Mouse (Mus musculus): ENCODE measurements around the gene Dtx2. TPM values are rescaled to one million over a fixed set of nuclear protein-coding genes. Genes with fewer than 3 reads are reported as not detected.

Dtx2 gene
- polyA plus RNA-seq, 1 experiment from 2014 or later, result 29.6 TPM

DNA sequence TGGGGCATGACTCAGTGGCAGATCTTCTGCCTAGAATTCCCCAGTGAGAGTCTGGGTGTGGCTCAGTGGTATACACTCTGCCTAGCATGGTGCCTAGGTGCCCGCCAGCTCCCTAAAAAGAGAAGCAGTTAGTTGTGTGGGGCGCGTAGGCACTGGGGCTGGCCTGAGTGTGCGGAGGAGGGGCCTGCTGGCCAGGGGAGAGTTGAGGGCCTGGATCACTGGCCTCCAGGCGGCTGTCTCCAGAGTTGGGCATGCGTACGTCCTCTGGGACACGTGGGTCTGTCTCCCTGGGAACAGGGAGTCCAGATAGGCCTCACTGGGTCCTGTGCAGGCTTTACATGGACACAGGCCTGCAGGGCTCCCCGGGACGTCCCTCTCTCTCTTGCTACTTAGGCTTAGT, 20.3 kb downstream of the Dtx2 start:
- Histone ChIP-seq H3K9ac (ENCODE audit: low read length) (no peak overlapping the region), H3K27me3 (ENCODE audit: control insufficient read depth, insufficient read depth, low read length) (no peaks in the 10 kb centered on the region), H3K9me3 (ENCODE audit: control insufficient read depth, low read length) (no peaks in the 10 kb centered on the region), H3K36me3 (ENCODE audit: control insufficient read depth, insufficient read depth, low read length) (peaks cover 7% of the 10 kb centered on the region; the same call in 1 of the 2 replicates), H3K4me2 (no peak overlapping the region), H3K4me3 (ENCODE audit: low read depth, low read length) (no peak overlapping the region), H3K4me1 (ENCODE audit: control insufficient read depth, insufficient read depth, low read length) (no peaks in the 10 kb centered on the region), H3K27ac (ENCODE audit: low read depth, low read length) (no peak overlapping the region)
- ATAC-seq (ENCODE audit: low FRiP score), result no peak
- 86% methylated on average over 10 of the region's 10 CpGs for WGBS
- DNase-seq (ENCODE audit: low spot score, missing footprints), result no peak

DNA sequence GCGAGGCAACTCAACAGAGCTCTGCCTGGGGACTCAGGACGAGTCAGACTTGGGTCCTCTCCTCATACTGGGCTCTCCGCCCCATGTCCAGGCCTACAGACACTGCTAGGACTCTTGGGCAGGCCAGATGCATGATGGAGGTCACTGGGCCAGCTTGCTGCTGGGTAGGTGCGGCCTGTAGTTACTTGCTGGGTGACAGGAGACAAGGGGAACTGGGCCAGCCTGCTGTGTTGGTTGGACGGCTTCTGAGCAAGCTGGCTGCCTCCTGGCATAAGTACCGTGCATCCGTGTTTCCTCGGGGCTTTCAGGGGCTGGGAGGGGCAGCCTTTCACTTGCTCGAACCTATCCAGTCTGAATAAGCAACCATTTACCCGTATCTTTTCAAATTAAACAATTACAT, 21.0 kb downstream of the Dtx2 start:
- H3K4me1 ChIP-seq (ENCODE audit: control insufficient read depth, insufficient read depth, low read length), result no peaks in the 10 kb centered on the region
- ATAC-seq (ENCODE audit: low FRiP score) (no peak), DNase-seq (ENCODE audit: low spot score, missing footprints) (no peak)
- H3K27ac ChIP-seq (ENCODE audit: low read depth, low read length), result no peak overlapping the region
- no peaks in the 10 kb centered on the region for H3K9me3 ChIP-seq (ENCODE audit: control insufficient read depth, low read length)
- H3K36me3 ChIP-seq (ENCODE audit: control insufficient read depth, insufficient read depth, low read length), result peaks cover 7% of the 10 kb centered on the region; the same call in 1 of the 2 replicates
- no peak overlapping the region for H3K4me3 ChIP-seq (ENCODE audit: low read depth, low read length)
- no peak overlapping the region for H3K9ac ChIP-seq (ENCODE audit: low read length)
- no peak overlapping the region for H3K4me2 ChIP-seq
- H3K27me3 ChIP-seq (ENCODE audit: control insufficient read depth, insufficient read depth, low read length), result no peaks in the 10 kb centered on the region
- WGBS, result 85% methylated on average over 10 of the region's 10 CpGs

DNA sequence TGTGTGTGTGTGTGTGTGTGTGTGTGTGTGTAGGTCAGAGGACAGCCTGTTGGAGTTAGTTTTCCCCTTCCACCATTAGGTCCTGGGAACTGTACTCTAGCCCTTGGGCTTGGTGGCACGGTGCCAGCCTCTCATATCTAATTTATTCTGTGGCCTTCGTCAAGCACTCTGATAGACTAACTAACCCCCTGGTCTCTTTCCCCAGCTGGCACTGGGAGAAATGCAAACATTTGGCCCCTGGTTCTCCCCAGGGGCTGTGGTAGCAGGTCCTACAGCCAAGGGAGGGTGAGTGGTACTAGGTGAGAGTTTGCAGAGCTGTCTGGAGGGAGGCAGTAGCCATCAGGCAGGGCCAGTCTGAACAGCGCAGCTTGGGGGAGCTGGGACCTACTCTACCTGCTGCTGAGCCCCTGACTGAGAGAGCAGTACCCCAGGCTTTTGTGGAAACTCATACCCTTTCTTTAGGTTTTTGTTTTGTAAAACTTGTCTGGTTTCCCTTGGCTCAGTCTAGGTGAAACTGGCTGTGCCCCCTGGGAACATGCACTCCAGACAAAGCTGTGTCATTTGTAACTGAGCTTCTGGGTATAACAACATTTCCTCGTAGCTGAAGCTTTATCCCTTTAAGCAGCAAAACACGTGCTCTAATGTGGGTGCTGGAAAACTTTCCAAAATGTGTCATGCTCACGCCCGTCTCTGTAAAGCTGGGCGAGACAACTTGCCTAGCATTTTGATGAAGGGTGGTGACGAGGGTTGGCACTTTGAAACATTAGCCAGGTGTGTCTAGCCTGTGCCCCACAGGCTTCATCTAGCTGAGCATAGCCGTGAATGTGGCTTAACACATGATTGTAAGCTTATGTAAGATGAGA, 21.6 kb downstream of the Dtx2 start:
- 89% methylated on average over 10 of the region's 10 CpGs for WGBS
- Histone ChIP-seq H3K27me3 (ENCODE audit: control insufficient read depth, insufficient read depth, low read length) (no peaks in the 10 kb centered on the region), H3K4me1 (ENCODE audit: control insufficient read depth, insufficient read depth, low read length) (no peaks in the 10 kb centered on the region), H3K4me3 (ENCODE audit: low read depth, low read length) (no peak overlapping the region), H3K9me3 (ENCODE audit: control insufficient read depth, low read length) (no peaks in the 10 kb centered on the region), H3K9ac (ENCODE audit: low read length) (no peak overlapping the region), H3K4me2 (no peak overlapping the region), H3K27ac (ENCODE audit: low read depth, low read length) (no peak overlapping the region), H3K36me3 (ENCODE audit: control insufficient read depth, insufficient read depth, low read length) (peaks cover 6% of the 10 kb centered on the region; the same call in 1 of the 2 replicates)
- DNase-seq (ENCODE audit: low spot score, missing footprints) (no peak), ATAC-seq (ENCODE audit: low FRiP score) (no peak)

DNA sequence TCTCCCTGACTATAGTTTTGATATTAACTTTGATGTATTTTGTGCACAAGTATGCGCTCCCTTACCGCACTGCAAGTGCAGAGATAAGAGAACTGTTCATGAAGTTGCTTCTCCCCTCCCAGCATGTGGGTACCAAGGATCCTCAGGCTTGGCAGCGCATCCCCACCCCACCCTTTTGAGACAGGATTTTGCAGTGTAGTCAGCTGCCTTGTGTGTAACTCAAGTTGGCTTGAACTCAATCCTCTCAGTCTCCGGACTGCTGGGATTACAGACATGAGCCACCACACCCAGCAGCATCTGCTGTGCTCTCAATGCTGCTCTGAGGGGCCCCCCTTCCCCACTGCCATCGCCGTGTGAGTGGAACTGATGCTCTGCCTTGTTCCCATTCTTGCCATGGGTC, 22.7 kb downstream of the Dtx2 start:
- no peak overlapping the region for H3K4me2 ChIP-seq
- H3K36me3 ChIP-seq (ENCODE audit: control insufficient read depth, insufficient read depth, low read length), result 0 out of 2 replicates have a peak, but pooled peaks cover 5% of the 10 kb centered on the region
- ATAC-seq (ENCODE audit: low FRiP score) (no peak), DNase-seq (ENCODE audit: low spot score, missing footprints) (no peak)
- no peaks in the 10 kb centered on the region for H3K9me3 ChIP-seq (ENCODE audit: control insufficient read depth, low read length)
- H3K9ac ChIP-seq (ENCODE audit: low read length), result no peak overlapping the region
- H3K27me3 ChIP-seq (ENCODE audit: control insufficient read depth, insufficient read depth, low read length), result no peaks in the 10 kb centered on the region
- no peak overlapping the region for H3K27ac ChIP-seq (ENCODE audit: low read depth, low read length)
- no peak overlapping the region for H3K4me3 ChIP-seq (ENCODE audit: low read depth, low read length)
- H3K4me1 ChIP-seq (ENCODE audit: control insufficient read depth, insufficient read depth, low read length), result no peaks in the 10 kb centered on the region
- 89% methylated on average over 6 of the region's 6 CpGs for WGBS

DNA sequence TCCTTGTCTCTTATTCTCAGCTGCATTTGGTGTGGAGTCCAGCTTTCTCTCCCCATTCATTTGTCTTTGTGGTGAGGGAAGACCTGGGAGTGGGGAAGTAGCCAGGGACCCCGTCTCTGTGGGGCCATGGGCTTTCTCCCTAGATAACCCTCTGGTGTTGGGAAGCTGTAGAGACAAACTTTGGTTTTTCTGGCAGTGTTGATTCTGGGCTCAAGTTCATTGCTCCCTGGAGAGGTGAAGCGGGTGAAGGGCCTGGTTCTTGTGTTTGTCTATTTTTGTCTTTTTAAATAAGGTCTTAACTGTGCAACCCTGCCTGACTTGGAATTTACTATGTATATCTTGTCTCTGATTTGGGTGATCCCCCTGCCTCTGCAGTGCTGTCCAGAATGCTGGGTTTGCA, 24.1 kb downstream of the Dtx2 start:
- no peak overlapping the region for H3K9ac ChIP-seq (ENCODE audit: low read length)
- H3K27ac ChIP-seq (ENCODE audit: low read depth, low read length), result no peak overlapping the region
- H3K4me3 ChIP-seq (ENCODE audit: low read depth, low read length), result no peak overlapping the region
- H3K4me2 ChIP-seq, result no peak overlapping the region
- DNase-seq (ENCODE audit: low spot score, missing footprints) (no peak), ATAC-seq (ENCODE audit: low FRiP score) (no peak)
- 0 out of 2 replicates have a peak, but pooled peaks cover 2% of the 10 kb centered on the region for H3K36me3 ChIP-seq (ENCODE audit: control insufficient read depth, insufficient read depth, low read length)
- H3K4me1 ChIP-seq (ENCODE audit: control insufficient read depth, insufficient read depth, low read length), result no peaks in the 10 kb centered on the region
- WGBS, result 84% methylated on average over 2 of the region's 2 CpGs
- H3K27me3 ChIP-seq (ENCODE audit: control insufficient read depth, insufficient read depth, low read length), result no peaks in the 10 kb centered on the region
- no peaks in the 10 kb centered on the region for H3K9me3 ChIP-seq (ENCODE audit: control insufficient read depth, low read length)

DNA sequence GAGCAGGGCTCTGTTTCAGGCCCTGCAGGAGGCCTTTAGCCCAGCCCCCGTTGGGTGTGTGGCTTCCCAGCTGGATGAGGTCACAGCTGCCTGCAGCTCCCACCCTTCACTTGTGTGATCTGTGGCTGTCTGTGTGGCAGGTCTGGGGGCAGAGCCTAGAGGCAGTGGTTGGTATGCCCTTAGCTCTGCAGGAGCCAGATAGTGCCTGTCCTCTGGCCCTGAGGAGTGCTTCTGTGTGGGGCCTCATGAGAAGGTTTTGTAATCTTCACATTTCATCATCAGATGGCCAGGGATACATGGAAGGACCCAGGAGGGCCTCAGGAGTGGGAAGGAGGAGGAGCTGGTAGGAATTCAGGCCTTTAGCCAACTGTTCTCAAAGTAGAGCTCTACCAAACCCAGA, 25.3 kb downstream of the Dtx2 start:
- Histone ChIP-seq H3K4me1 (ENCODE audit: control insufficient read depth, insufficient read depth, low read length) (no peaks in the 10 kb centered on the region), H3K27me3 (ENCODE audit: control insufficient read depth, insufficient read depth, low read length) (no peaks in the 10 kb centered on the region), H3K4me3 (ENCODE audit: low read depth, low read length) (no peak overlapping the region), H3K9ac (ENCODE audit: low read length) (no peak overlapping the region), H3K4me2 (no peak overlapping the region), H3K36me3 (ENCODE audit: control insufficient read depth, insufficient read depth, low read length) (0 out of 2 replicates have a peak, but pooled peaks cover 2% of the 10 kb centered on the region), H3K9me3 (ENCODE audit: control insufficient read depth, low read length) (no peaks in the 10 kb centered on the region), H3K27ac (ENCODE audit: low read depth, low read length) (no peak overlapping the region)
- 30% methylated on average over 1 of the region's 1 CpGs for WGBS
- no peak for ATAC-seq (ENCODE audit: low FRiP score)
- no peak for DNase-seq (ENCODE audit: low spot score, missing footprints)

DNA sequence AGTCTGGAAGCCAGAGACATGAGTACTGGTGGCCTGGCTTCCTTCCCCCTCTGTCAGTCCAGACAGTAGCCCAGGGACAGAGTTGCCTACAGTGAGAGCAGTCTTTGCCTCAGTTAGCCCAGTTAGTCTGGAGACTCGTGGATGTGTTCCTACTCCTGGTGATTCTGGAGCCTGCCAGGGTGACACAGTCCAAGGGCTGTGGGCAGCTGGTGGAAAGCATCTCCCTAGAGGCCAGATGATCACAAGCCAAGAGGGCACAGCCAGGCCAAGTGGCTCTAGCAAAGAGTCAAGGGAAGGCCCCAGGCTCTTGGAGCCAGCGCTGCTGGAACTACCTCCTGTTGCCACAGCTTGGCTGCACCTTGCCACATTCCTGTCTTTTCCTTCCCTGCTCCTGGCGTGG, 31.1 kb downstream of the Dtx2 start:
- Histone ChIP-seq H3K4me1 (ENCODE audit: control insufficient read depth, insufficient read depth, low read length) (no peaks in the 10 kb centered on the region), H3K27me3 (ENCODE audit: control insufficient read depth, insufficient read depth, low read length) (no peaks in the 10 kb centered on the region), H3K27ac (ENCODE audit: low read depth, low read length) (no peak overlapping the region), H3K9me3 (ENCODE audit: control insufficient read depth, low read length) (no peaks in the 10 kb centered on the region), H3K4me3 (ENCODE audit: low read depth, low read length) (no peak overlapping the region), H3K4me2 (no peak overlapping the region), H3K36me3 (ENCODE audit: control insufficient read depth, insufficient read depth, low read length) (peaks cover 9% of the 10 kb centered on the region; the same call in 1 of the 2 replicates), H3K9ac (ENCODE audit: low read length) (no peak overlapping the region)
- WGBS, result 81% methylated on average over 3 of the region's 3 CpGs
- DNase-seq (ENCODE audit: low spot score, missing footprints) (no peak), ATAC-seq (ENCODE audit: low FRiP score) (no peak)

DNA sequence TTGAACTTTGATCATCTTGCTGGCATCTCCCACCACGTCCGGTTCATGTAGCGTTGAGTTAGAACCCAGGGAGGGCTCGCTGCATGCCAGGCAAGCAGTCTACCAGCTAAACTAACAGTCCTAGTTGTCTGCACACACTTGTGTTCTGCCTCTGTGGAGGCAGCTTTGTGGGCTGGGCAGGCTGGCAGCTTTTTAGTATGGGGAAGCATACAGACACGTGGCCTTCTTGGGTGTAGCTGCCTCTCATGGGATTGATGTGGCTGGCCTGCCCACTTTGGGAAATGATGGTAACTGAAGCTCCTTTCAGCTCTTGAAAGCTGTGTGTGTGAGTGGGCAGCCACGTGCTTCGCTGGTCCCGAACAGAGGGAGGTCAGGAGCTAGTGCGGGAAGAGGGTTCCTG, 32.3 kb downstream of the Dtx2 start:
- Histone ChIP-seq H3K27me3 (ENCODE audit: control insufficient read depth, insufficient read depth, low read length) (no peaks in the 10 kb centered on the region), H3K9ac (ENCODE audit: low read length) (no peak overlapping the region), H3K27ac (ENCODE audit: low read depth, low read length) (no peak overlapping the region), H3K4me2 (no peak overlapping the region), H3K9me3 (ENCODE audit: control insufficient read depth, low read length) (no peaks in the 10 kb centered on the region), H3K4me3 (ENCODE audit: low read depth, low read length) (no peak overlapping the region), H3K4me1 (ENCODE audit: control insufficient read depth, insufficient read depth, low read length) (no peaks in the 10 kb centered on the region), H3K36me3 (ENCODE audit: control insufficient read depth, insufficient read depth, low read length) (peaks cover 14% of the 10 kb centered on the region)
- 83% methylated on average over 9 of the region's 9 CpGs for WGBS
- DNase-seq (ENCODE audit: low spot score, missing footprints) (no peak), ATAC-seq (ENCODE audit: low FRiP score) (no peak)

DNA sequence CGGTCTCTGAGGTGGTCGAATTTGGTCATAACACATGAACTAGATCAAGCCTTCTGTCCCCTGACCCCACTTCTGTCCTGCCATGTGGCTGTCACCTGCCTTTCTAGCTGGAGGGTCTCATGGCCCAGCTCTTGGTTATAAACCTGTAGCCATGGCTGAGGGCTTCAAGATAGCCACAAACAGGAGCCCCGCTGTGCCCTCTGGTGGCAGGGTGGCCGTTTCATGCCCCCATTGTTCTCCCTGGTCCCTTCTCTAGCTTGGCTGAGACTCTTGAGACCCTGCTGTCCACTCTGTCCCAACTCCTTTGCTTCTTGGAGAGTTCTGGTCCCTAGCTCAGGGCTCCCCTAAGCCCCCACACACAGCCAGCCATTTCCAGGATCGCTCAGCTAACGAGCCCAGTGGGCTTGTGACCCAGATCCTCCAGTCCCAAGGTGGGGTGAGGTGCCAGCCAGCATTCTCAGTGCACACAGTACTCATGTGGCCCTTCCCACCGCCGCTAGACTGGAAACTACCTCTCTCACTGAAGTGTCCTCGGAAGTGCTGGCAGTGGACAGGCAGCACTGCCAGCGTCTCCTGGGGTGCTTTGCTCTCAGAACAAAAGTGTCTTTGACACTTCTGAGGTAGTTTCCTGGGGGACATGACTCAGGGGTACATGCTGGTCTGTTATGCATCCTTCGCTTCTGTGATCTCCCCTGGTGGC, 33.2 kb downstream of the Dtx2 start:
- 86% methylated on average over 11 of the region's 11 CpGs for WGBS
- peaks cover 16% of the 10 kb centered on the region for H3K36me3 ChIP-seq (ENCODE audit: control insufficient read depth, insufficient read depth, low read length)

More for the DNA sequence above, 33.2 kb downstream of the Dtx2 start:
- H3K9me3 ChIP-seq (ENCODE audit: control insufficient read depth, low read length), result no peaks in the 10 kb centered on the region
- DNase-seq (ENCODE audit: low spot score, missing footprints), result no peak
- H3K27ac ChIP-seq (ENCODE audit: low read depth, low read length), result no peak overlapping the region
- H3K4me1 ChIP-seq (ENCODE audit: control insufficient read depth, insufficient read depth, low read length), result no peaks in the 10 kb centered on the region
- no peak overlapping the region for H3K4me2 ChIP-seq
- H3K9ac ChIP-seq (ENCODE audit: low read length), result no peak overlapping the region
- H3K4me3 ChIP-seq (ENCODE audit: low read depth, low read length), result no peak overlapping the region
- ATAC-seq (ENCODE audit: low FRiP score), result no peak
- no peaks in the 10 kb centered on the region for H3K27me3 ChIP-seq (ENCODE audit: control insufficient read depth, insufficient read depth, low read length)

Measured in midbrain, embryonic 11.5 days (tissue).